Mouse (Mus musculus) urinary bladder, adult 2 months (tissue): ENCODE measurements around the gene Comtd1. TPM values are rescaled to one million over a fixed set of nuclear protein-coding genes. Genes with fewer than 3 reads are reported as not detected.
A peak's percentile ranks its signal among the peaks of the same experiment; 100 is the strongest.

ENCODE experiments used
- DNase-seq: peaks from one replicate; pipeline ENCODE4 v3.0.0; 2022; ENCODE audit warnings: low spot score
- polyA plus RNA-seq: library from polyadenylated mRNA; depleted of rRNA; stranded (reverse); fragments of >200 nt; gene quantifications from 2 replicates; pipeline ENCODE4 v1.2.3, GENCODE M21; 2012

Gene Comtd1
- polyA plus RNA-seq, 1 experiment = 13.9 TPM

GRCm38 (mm10) chr14:21838336-21839017 lies 10.3 kb downstream of the Comtd1 start:
- no peak for DNase-seq

GRCm38 (mm10) chr14:21831830-21832403 lies 16.9 kb downstream of the Comtd1 start:
- DNase-seq = no peak

- peak; percentile 98 for DNase-seq
Observed at GRCm38 (mm10) chr14:21830876-21831767, 17.7 kb downstream of the Comtd1 start.

GRCm38 (mm10) chr14:21825786-21826491 lies 22.8 kb downstream of the Comtd1 start:
- DNase-seq = no peak

GRCm38 (mm10) chr14:21824938-21825337 lies 23.8 kb downstream of the Comtd1 start, which contains the start of gene Vdac2:
Gene Vdac2, plus strand, starts transcription at chr14:21825238.
- DNase-seq = no peak

- DNase-seq = no peak
Observed at GRCm38 (mm10) chr14:21823897-21824296, 24.9 kb downstream of the Comtd1 start.

- DNase-seq = no peak
Observed at GRCm38 (mm10) chr14:21822795-21823374, 25.9 kb downstream of the Comtd1 start.

- no peak for DNase-seq
Observed at GRCm38 (mm10) chr14:21822307-21822706, 26.5 kb downstream of the Comtd1 start.

- no peak for DNase-seq
Observed at GRCm38 (mm10) chr14:21820880-21821505, 27.8 kb downstream of the Comtd1 start.

GRCm38 (mm10) chr14:21817453-21817852 lies 31.3 kb downstream of the Comtd1 start:
- no peak for DNase-seq

GRCm38 (mm10) chr14:21816255-21816654 lies 32.5 kb downstream of the Comtd1 start:
- no peak for DNase-seq

GRCm38 (mm10) chr14:21814606-21815005 lies 34.2 kb downstream of the Comtd1 start:
- no peak for DNase-seq

GRCm38 (mm10) chr14:21813847-21814246 lies 34.9 kb downstream of the Comtd1 start:
- no peak for DNase-seq

GRCm38 (mm10) chr14:21813216-21813615 lies 35.6 kb downstream of the Comtd1 start:
- no peak for DNase-seq

GRCm38 (mm10) chr14:21812590-21813162 lies 36.1 kb downstream of the Comtd1 start:
- no peak for DNase-seq

- DNase-seq = no peak
Observed at GRCm38 (mm10) chr14:21811744-21812393, 36.9 kb downstream of the Comtd1 start.

- no peak for DNase-seq
Observed at GRCm38 (mm10) chr14:21811301-21811700, 37.5 kb downstream of the Comtd1 start.

- DNase-seq = no peak
Observed at GRCm38 (mm10) chr14:21809418-21809817, 39.4 kb downstream of the Comtd1 start.

- DNase-seq = no peak
Observed at GRCm38 (mm10) chr14:21808208-21808922, 40.4 kb downstream of the Comtd1 start.
